ENCODE assay signal across 8 mouse cellular contexts in genomic region chr5:103854041-103854806, GRCm38 (mm10). TPM values are rescaled to one million over a fixed set of nuclear protein-coding genes. Genes with fewer than 3 reads are reported as not detected.
DNase-seq lines count a peak whose midpoint lies in the region; ATAC-seq and TF ChIP-seq lines count a peak whose summit lies in the region.

No protein-coding gene starts in this region.

- whole genome bisulfite sequencing in hindbrain, embryonic 11.5 days, result 77% methylated on average over 17 of the region's 17 CpGs
- 78% methylated on average over 17 of the region's 17 CpGs for WGBS in hindbrain, embryonic 10.5 days
- 48% methylated on average over 17 of the region's 17 CpGs for WGBS in hindbrain, embryonic 14.5 days
- WGBS in midbrain, postnatal 0 days, result 51% methylated on average over 17 of the region's 17 CpGs

- no peak for ATAC-seq in hindbrain, embryonic 11.5 days (ENCODE audit: low FRiP score)
- peak; percentile 77 for ATAC-seq in hindbrain, embryonic 14.5 days (ENCODE audit: low FRiP score)
- ATAC-seq in midbrain, postnatal 0 days (ENCODE audit: low FRiP score), result peak; percentile 59

- H3K4me1 ChIP-seq in hindbrain, embryonic 11.5 days (replicated peaks; ENCODE audit: control insufficient read depth, insufficient read depth, low read length), result 0 out of 2 replicates have a peak, but pooled peaks cover 3% of the 10 kb centered on the region
- H3K4me1 ChIP-seq in hindbrain, embryonic 10.5 days (replicated peaks), result 0 out of 2 replicates have a peak, but pooled peaks cover 7% of the 10 kb centered on the region
- peaks cover 12% of the 10 kb centered on the region for H3K4me1 ChIP-seq in hindbrain, embryonic 14.5 days (replicated peaks; ENCODE audit: control insufficient read depth, insufficient read depth, low read length)
- 0 out of 2 replicates have a peak, but pooled peaks cover 4% of the 10 kb centered on the region for H3K4me1 ChIP-seq in midbrain, postnatal 0 days (ENCODE audit: insufficient read depth, low read length)

- no peak overlapping the region for H3K9ac ChIP-seq in hindbrain, embryonic 11.5 days (ENCODE audit: low read depth, low read length)
- 0 out of 2 replicates have a peak overlapping the region, but pooled peaks have one; percentile 9 for H3K9ac ChIP-seq in hindbrain, embryonic 14.5 days
- no peak overlapping the region for H3K9ac ChIP-seq in midbrain, postnatal 0 days (replicated peaks; ENCODE audit: low read length, poor library complexity, severe bottlenecking)

- H3K36me3 ChIP-seq in hindbrain, embryonic 11.5 days (ENCODE audit: control insufficient read depth, insufficient read depth, low read length), result no peaks in the 10 kb centered on the region
- peaks cover 37% of the 10 kb centered on the region for H3K36me3 ChIP-seq in hindbrain, embryonic 10.5 days
- no peaks in the 10 kb centered on the region; the same call in none of the 2 replicates for H3K36me3 ChIP-seq in hindbrain, embryonic 14.5 days (replicated peaks; ENCODE audit: control insufficient read depth, insufficient read depth)
- 0 out of 2 replicates have a peak, but pooled peaks cover 2% of the 10 kb centered on the region for H3K36me3 ChIP-seq in midbrain, postnatal 0 days (ENCODE audit: insufficient read depth, low read length)

- 0 out of 2 replicates have a peak overlapping the region, but pooled peaks have one; percentile 17 for H3K27ac ChIP-seq in hindbrain, embryonic 11.5 days (ENCODE audit: low read depth, low read length)
- H3K27ac ChIP-seq in hindbrain, embryonic 10.5 days, result no peak overlapping the region
- peak overlapping the region; percentile 76 for H3K27ac ChIP-seq in hindbrain, embryonic 14.5 days
- peak overlapping the region; percentile 32; the same call in 1 of the 2 replicates for H3K27ac ChIP-seq in midbrain, postnatal 0 days (ENCODE audit: low read depth, low read length)

- H3K4me2 ChIP-seq in hindbrain, embryonic 11.5 days (replicated peaks; ENCODE audit: low read depth, low read length), result no peak overlapping the region
- H3K4me2 ChIP-seq in hindbrain, embryonic 14.5 days (replicated peaks), result peak overlapping the region; percentile 17
- H3K4me2 ChIP-seq in midbrain, postnatal 0 days (ENCODE audit: low read depth, low read length, poor library complexity, severe bottlenecking), result no peak overlapping the region

- no peaks in the 10 kb centered on the region for H3K27me3 ChIP-seq in hindbrain, embryonic 11.5 days (ENCODE audit: control insufficient read depth, insufficient read depth, low read length)
- H3K27me3 ChIP-seq in hindbrain, embryonic 10.5 days (ENCODE audit: insufficient read depth, poor library complexity, severe bottlenecking), result no peaks in the 10 kb centered on the region
- no peaks in the 10 kb centered on the region for H3K27me3 ChIP-seq in hindbrain, embryonic 14.5 days (ENCODE audit: control insufficient read depth, insufficient read depth, low read length)
- H3K27me3 ChIP-seq in midbrain, postnatal 0 days (ENCODE audit: insufficient read depth, low read length), result no peaks in the 10 kb centered on the region

- intact Hi-C loops in gastrocnemius, postnatal 36 days (cut with DNase I), result no loop called here

- DNase-seq in hindbrain, embryonic 11.5 days (ENCODE audit: low spot score), result no peak
- DNase-seq in hindbrain, embryonic 10.5 days (ENCODE audit: low spot score), result no peak
- peak; percentile 38 to 48 for DNase-seq in cerebellum, adult 18-20 months
- peak; percentile 52 for DNase-seq in hindbrain, embryonic 14.5 days (ENCODE audit: low spot score)
- DNase-seq in midbrain, postnatal 0 days (ENCODE audit: low spot score), result peak; percentile 74
- no peak for DNase-seq in gastrocnemius, postnatal 36 days
- no peak for DNase-seq in adrenal gland, adult 2 months
- DNase-seq in thymus, adult 18-20 months, result no peak

- TF ChIP-seq CTCF in midbrain, postnatal 0 days (IDR thresholded peaks at IDR 0.05), result peak; percentile 59

- no peak overlapping the region for H3K4me3 ChIP-seq in hindbrain, embryonic 11.5 days (ENCODE audit: low read depth, low read length)
- no peak overlapping the region for H3K4me3 ChIP-seq in hindbrain, embryonic 10.5 days
- no peak overlapping the region for H3K4me3 ChIP-seq in hindbrain, embryonic 14.5 days (replicated peaks; ENCODE audit: low read length)
- no peak overlapping the region for H3K4me3 ChIP-seq in midbrain, postnatal 0 days (ENCODE audit: low read depth, low read length)

- no peaks in the 10 kb centered on the region for H3K9me3 ChIP-seq in hindbrain, embryonic 11.5 days (ENCODE audit: control insufficient read depth, low read length)
- H3K9me3 ChIP-seq in hindbrain, embryonic 10.5 days, result no peaks in the 10 kb centered on the region
- no peaks in the 10 kb centered on the region for H3K9me3 ChIP-seq in hindbrain, embryonic 14.5 days (ENCODE audit: control insufficient read depth, low read length)
- H3K9me3 ChIP-seq in midbrain, postnatal 0 days (ENCODE audit: low read length), result no peaks in the 10 kb centered on the region

RNA-seq across cellular contexts. Expression of gene Klhl8, which starts 56.8 kb away (rescaled TPM):
- 15.6 and 17.2 TPM in 2 replicates for polyA plus RNA-seq in hindbrain, embryonic 11.5 days (2014; fragmentation: Nextera tagmentation; extraction: Ambion mirVana)
- 12.7 and 12.8 TPM in 2 replicates for polyA plus RNA-seq in hindbrain, embryonic 10.5 days (2016; fragmentation: Nextera tagmentation; extraction: Ambion mirVana)
- polyA plus RNA-seq in hindbrain, embryonic 14.5 days (2014; fragmentation: Nextera tagmentation; extraction: Ambion mirVana), result 45.4 and 47.5 TPM in 2 replicates
- total RNA-seq in midbrain, postnatal 0 days (2014; rRNA removed), result 44.6 and 46.7 TPM in 2 replicates
- polyA plus RNA-seq in midbrain, postnatal 0 days (2015; fragmentation: Nextera tagmentation; extraction: Ambion mirVana), result 39.5 and 41.5 TPM in 2 replicates
- total RNA-seq in gastrocnemius, postnatal 36 days (2021), result 10 to 100 TPM; 21.9 to 22.5 TPM
- total RNA-seq in adrenal gland, adult 2 months (2021), result 10 to 100 TPM; 15.2 to 17.7 TPM
- 3.7 and 4.0 TPM in 2 replicates for polyA plus RNA-seq in adrenal gland, adult 2 months (2012; rRNA removed)

Comparison
In these comparisons a context has a peak if more than half of its experiments do, and no peak if none do; other contexts are left out.
1. DNase-seq: peak in cerebellum, adult 18-20 months (2 of 2), hindbrain, embryonic 14.5 days (single experiment) and midbrain, postnatal 0 days (single experiment); none in hindbrain, embryonic 11.5 days (single experiment), hindbrain, embryonic 10.5 days (single experiment), gastrocnemius, postnatal 36 days (0 of 2), adrenal gland, adult 2 months (single experiment) and thymus, adult 18-20 months (0 of 2).